Mouse (Mus musculus): Measurements from ENCODE around the gene Carns1.

Gene Carns1

GRCm38 (mm10) chr19:4175368-4175947 is at the start of gene Carns1:
Carns1 (minus strand) TSS chr19:4175479.
- no peak for DNase-seq

GRCm38 (mm10) chr19:4222165-4222564 is 46.9 kb upstream of the Carns1 start:
- DNase-seq = no peak

GRCm38 (mm10) chr19:4220957-4221743 is 45.9 kb upstream of the Carns1 start:
- no peak for DNase-seq

GRCm38 (mm10) chr19:4220416-4220815 is 45.1 kb upstream of the Carns1 start:
- no peak for DNase-seq

GRCm38 (mm10) chr19:4219943-4220342 is 44.7 kb upstream of the Carns1 start:
- no peak for DNase-seq

GRCm38 (mm10) chr19:4218784-4219183 is 43.5 kb upstream of the Carns1 start:
- no peak for DNase-seq

- no peak for DNase-seq
Measured at GRCm38 (mm10) chr19:4218293-4218692, 43.0 kb upstream of the Carns1 start.

GRCm38 (mm10) chr19:4217855-4218254 is 42.6 kb upstream of the Carns1 start:
- DNase-seq = no peak

GRCm38 (mm10) chr19:4217140-4217539 is 41.9 kb upstream of the Carns1 start:
- no peak for DNase-seq

- DNase-seq = no peak
Measured at GRCm38 (mm10) chr19:4216041-4216685, 40.9 kb upstream of the Carns1 start.

- DNase-seq = no peak
Measured at GRCm38 (mm10) chr19:4215451-4215840, 40.2 kb upstream of the Carns1 start.

GRCm38 (mm10) chr19:4214771-4215450 is 39.6 kb upstream of the Carns1 start:
- no peak for DNase-seq

- DNase-seq = no peak
Measured at GRCm38 (mm10) chr19:4214071-4214770, 38.9 kb upstream of the Carns1 start, which contains the start of the genes Clcf1 and AC109138.7. Clcf1 (plus strand) TSS chr19:4214238. AC109138.7 (plus strand) TSS chr19:4214357.

- no peak for DNase-seq
Measured at GRCm38 (mm10) chr19:4213524-4213974, 38.3 kb upstream of the Carns1 start.

- DNase-seq = no peak
Measured at GRCm38 (mm10) chr19:4211891-4212588, 36.8 kb upstream of the Carns1 start.

GRCm38 (mm10) chr19:4208563-4208962 is 33.3 kb upstream of the Carns1 start:
- DNase-seq = no peak

- DNase-seq = no peak
Measured at GRCm38 (mm10) chr19:4206971-4207370, 31.7 kb upstream of the Carns1 start.

- no peak for DNase-seq
Measured at GRCm38 (mm10) chr19:4204889-4205288, 29.6 kb upstream of the Carns1 start.

GRCm38 (mm10) chr19:4203604-4204326 is 28.5 kb upstream of the Carns1 start:
- DNase-seq = no peak

GRCm38 (mm10) chr19:4203148-4203547 is 27.9 kb upstream of the Carns1 start:
- no peak for DNase-seq

GRCm38 (mm10) chr19:4202149-4202548 is 26.9 kb upstream of the Carns1 start:
- DNase-seq = no peak

All from right cerebral cortex, postnatal 25 days (tissue).